Mouse (Mus musculus) lung, postnatal 4 days (tissue): ENCODE data around the gene Syngr3.
"Not testable (repeated sequence)": the region's sequence is repeated elsewhere in the genome, so short reads cannot be mapped to it uniquely, and the experiment has no call there.

Experiments
- DNase-seq, 2 experiments: peaks; one replicate each; pipeline ENCODE4 v3.0.0; 2021

Syngr3 gene

DNA sequence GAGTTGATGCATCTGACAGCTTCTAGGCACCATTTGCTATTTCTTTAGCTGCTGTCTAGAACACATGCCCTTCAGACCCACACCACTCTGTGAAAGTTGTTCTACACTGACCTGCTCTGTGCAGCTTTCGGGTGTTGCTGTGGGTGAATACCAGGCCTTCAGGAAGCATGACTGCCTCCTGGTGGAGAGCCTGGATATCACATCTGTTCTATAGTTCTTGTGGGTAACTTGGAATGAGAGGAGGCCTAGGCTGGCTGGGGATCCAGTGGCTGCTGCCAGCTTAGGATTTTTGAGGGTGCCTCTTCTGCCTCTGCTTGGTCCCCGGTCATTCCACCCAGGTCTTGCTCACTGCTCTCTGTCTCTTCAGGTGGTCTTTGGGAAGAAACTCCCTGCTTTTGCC lies 13.6 kb downstream of the Syngr3 start:
- peak in 1 of 2 experiments; percentile 86 for DNase-seq

DNA sequence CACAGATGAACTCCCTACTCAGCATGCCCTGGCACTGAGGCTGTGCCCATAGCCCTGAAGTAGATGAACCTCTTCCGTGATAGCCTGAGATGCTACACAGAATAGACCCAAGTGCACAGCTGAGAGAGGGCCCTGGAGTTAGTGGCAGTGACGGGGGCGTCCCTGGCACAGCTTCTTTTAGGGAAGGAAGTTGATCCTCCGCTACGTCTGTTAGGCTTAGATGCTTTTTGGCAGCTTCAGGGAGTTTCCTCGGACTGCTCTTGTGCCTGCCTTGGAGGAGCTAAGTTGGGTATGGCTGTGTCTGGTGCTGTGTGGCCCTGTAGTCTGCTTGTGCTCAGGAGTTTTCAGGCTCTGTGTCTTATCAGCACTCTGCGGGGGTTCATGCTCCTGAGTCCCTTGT lies 15.5 kb downstream of the Syngr3 start:
- DNase-seq: no peak

DNA sequence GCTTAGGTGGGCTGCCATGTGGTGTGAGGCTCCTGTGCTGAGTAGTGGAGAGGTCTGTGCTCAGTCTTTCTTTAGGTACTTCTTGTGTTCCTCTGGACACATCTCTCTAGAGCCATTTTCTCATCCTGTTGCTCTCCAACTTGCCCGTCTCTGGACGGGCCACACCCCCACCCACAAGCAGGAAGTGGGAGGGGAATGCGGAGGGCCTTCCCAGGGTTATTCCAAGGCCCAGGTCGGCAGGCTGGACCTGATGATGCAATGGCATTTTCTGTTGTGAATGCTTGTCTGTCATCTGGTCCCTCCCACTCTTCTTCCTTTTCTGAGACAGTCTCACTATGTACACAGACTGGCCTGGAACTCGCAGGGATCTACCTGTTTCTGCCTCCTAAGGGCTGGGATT lies 17.6 kb downstream of the Syngr3 start:
- peak; percentile 74 to 80 for DNase-seq

DNA sequence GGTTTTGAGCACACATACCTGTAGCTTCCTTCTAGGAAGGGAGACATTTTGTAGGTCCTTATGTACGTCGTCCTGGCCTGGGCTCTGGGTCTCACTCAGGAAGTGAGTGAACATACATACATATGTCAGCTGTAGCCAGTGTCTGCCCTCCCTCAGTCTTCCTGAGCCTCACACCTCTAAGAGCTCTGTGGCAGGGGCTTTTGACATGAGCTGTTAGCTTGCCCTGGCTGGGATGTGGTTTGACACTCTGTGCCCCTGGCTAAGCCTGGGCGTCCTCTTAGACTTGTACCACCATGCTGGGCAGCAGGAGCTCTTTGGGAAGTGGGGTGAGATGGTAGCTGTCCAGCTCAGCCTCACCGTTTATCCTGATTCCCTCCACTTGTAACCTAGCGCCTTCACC lies 18.4 kb downstream of the Syngr3 start:
- DNase-seq: no peak

DNA sequence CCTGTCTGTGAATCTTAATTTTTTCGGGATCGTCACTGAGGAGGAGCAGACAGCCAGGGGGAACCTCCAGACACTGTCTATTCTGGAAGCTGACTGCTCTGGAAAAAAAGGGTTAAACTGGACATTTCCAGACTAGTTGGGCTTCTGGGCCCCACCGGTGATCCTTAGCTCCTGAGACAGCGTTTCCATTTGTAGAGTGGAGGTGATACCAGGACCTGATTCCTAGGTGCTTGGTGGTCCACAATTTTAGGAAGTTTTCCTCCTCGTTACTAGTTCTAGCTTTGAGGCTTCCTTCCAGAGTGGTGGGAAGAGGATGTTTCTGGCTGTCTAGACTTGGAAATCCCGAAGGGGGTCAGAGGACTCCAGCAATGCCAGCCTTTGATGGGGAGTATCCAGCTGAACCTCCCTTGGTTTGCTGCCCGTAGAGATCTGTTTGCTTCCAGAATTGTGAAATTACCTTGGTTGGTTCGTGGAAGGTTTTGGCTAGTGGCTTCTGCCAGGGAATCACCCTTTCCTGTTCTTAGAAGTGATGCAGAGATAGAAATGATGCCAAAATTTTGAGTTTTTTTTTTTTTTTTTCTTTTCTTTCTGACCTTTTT lies 19.4 kb downstream of the Syngr3 start:
- DNase-seq: no peak

DNA sequence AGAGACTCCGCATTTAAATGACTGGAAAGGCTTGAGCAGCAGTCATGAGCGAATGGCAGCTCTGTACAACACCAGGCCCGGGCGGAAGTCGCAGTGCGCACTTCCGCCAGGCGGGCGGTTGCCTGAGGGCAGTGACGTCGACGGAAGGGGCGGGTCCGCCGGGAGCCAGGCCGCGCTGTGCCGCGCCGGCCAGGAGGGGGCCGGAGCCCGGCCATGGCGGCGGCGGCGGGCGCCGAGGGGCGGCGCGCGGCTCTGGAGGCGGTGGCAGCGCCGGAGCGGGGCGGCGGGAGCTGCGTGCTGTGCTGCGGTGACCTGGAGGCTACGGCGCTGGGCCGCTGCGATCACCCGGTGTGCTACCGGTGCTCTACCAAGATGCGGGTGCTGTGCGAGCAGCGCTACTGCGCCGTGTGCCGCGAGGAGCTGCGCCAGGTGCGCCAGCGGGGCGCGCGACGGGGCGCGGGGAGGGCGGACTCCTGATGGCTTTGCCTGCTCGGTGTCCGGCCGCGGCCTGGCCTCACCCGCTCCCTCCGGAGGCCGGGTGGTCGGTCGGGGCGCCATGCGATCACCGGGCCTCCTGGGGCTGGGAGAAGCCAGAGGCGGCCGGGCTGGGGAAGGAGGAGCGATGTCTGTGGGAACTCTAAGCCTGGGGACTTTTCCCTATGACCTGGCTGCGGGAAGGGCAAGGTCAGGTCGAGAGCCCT lies 20.1 kb downstream of the Syngr3 start, which contains the start of gene Zfp598:
Zfp598 (plus strand) TSS at position 143 of the 701 bp plus-strand sequence.
- DNase-seq: peak; percentile 97

DNA sequence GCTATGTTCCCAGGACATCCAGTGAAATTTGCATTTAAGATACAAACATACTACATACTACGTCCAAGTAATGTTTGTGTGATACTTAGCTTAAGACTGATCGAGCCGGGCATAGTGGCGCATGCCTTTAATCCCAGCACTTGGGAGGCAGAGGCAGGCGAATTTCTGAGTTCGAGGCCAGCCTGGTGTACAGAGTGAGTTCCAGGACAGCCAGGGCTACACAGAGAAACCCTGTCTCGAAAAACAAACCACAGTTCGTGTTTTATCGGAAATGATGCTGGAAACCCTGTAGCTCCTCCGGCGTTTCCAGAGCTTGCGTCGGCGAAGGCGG lies 20.6 kb downstream of the Syngr3 start:
- not testable (repeated sequence) for DNase-seq

DNA sequence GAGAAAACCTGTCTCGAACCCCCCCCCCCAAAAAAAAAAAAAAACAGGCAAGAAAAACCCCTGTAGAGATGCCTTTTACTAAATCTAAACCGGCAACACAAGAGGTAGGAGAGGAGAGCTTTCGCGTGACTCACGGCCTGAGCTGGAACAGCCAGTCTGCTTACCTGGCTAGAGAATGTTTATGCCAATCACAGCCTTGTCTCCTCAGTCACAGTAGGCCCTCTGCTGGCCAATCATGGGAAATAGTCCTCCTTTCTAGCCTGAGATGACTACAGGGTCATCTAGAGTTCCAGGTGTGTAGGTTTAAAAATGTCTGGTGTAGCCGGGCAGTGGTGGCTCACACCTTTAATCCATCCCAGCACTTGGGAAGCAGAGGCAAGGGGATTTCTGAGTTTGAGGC lies 22.3 kb downstream of the Syngr3 start:
- DNase-seq: peak; percentile 70 to 79

DNA sequence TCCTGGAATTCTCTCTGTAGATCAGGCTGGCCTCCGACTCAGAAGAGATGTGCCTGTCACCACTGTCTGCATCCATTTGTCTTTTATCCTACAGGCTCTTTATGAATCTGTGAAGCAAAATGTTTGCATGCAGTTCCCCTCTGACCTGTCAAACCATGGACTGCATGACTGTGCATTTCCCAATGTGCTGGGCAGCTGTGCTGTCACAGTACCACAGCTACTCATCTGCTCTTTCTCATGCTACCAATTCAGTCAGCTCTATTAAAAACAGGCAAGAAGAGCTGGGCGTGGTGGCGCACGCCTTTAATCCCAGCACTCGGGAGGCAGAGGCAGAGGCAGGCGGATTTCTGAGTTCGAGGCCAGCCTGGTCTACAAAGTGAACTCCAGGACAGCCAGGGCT lies 22.7 kb downstream of the Syngr3 start:
- peak in 1 of 2 experiments; percentile 20 for DNase-seq

DNA sequence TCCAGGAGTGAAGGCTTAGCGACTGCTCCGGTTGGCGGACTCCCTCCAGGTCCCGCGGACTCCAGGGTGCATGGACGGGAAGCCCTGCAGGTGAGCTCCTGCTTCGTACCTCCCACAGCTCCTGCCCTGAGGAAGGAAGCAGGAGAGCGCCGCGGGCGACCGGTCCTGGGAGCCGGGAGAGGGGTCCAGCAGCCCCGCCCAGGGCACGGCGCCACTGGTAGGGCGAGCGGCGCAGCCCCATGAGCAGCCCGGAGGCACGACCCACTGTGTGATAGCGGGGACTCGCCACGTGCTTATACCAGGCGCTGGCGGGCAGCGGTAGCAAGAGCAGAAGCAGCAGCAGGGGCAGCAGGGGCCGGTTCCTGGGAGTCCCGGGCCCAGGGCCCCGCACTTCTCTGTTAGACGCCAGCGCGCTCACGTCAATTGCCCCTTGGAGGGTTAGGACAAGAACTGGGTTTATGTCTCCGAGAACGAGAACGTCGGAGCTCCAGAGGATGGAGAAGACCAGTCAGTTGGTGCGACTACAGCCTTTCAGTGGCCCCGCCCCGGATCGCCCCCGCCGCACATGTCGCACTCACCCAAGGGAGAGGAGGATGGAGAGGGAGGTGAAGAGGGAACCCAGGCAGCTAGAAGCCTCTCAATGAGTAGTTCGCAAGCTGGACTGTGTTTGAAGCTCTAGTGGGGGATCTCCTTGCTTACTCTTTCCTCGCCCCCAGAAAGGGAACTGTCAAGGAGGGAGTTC lies 31.6 kb downstream of the Syngr3 start, which contains the start of gene Npw:
Npw (minus strand) TSS at position 441 of the 742 bp plus-strand sequence.
- DNase-seq: peak; percentile 48 to 55

DNA sequence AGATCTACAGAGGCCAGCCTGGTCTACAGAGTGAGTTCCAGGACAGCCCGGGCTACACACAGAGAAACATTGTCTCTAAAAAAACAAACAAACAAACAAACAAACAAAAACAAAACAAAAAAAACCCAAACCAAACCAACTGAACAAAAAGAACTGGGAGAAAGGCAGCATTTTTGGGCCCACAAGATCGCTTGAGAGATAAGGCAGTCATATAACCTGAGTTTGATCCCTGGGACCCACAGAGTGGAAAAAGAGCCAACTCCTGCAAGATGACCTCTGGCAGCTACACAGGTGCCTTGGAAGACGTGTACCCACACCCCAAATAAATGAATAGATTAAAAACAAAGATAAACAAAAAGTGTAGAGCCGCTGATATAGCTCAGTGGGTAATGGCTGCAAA lies 34.8 kb downstream of the Syngr3 start:
- no peak for DNase-seq

DNA sequence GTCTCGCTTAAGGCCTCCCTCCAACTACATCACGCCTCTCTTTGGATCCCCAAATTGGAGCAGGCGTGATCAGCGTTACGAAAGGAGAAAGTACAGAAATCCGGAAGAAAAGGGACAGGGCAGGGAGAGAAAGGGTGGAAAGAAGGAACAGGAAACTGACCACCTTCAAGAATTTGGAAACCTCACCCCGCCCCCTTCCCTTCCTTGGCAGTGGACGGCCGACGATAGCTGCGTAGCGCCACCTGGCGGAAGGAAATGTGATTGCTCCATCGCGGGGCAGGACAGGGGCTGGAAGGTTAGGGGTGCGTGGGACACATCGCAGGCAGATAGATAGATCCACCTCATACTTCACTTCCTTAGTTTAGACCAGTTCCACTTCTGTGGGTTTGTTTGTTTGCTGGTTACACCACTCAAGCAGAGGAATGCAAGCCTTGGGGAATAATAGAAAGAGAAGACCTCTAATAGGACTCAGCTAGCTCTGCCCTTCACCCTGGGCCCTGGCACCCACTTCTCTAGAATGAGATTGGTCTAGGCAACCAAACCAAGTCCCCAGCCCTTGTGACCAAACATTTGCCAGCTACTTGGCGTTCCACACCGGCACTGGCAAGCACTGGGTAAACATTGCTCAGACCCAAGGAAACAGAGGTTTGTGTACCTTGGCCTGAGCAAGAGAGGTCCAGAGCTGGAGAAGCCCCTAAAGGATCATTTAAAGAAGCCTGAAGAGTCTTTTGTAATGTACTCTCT lies 35.6 kb downstream of the Syngr3 start:
- peak; percentile 84 to 90 for DNase-seq

DNA sequence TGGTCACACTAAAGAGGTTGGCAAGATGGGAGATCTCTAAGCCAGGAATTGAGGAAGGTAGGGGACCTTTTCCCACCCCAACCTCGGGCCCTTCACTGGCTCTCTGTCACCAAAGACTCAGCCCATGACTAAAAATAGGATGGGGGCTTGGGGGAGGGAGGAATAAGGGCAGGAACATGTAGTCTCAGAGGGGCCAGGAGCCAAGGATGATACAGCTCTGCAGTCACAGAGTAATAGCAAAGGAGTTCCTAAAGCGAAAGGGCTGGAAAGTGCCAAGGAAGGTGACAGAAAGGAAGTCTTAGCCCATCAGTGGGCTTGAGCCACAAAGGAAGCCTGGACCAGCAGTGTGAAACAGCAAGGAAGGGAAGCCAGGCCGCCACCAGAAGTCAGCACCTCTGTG lies 37.9 kb downstream of the Syngr3 start:
- peak in 1 of 2 experiments; percentile 18 for DNase-seq

DNA sequence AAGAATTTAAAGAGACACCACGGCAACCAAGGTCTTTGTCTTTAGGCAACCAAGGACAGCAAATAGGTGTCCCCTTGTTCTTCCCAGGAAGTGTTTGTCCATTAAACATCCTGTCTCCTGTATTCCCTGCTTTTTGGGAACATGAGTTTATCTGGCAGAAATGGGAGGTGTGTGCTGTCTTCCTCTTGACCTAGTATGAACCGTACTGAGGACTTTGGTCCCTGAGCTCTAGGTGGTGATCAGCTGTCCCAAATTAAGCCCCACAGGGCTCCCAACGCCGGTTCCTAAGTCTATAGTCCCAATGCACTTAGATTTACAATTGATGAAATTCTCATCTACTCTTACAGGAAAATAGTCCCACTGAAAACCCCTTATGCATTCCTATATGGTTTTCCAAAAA lies 39.0 kb downstream of the Syngr3 start:
- DNase-seq: no peak

DNA sequence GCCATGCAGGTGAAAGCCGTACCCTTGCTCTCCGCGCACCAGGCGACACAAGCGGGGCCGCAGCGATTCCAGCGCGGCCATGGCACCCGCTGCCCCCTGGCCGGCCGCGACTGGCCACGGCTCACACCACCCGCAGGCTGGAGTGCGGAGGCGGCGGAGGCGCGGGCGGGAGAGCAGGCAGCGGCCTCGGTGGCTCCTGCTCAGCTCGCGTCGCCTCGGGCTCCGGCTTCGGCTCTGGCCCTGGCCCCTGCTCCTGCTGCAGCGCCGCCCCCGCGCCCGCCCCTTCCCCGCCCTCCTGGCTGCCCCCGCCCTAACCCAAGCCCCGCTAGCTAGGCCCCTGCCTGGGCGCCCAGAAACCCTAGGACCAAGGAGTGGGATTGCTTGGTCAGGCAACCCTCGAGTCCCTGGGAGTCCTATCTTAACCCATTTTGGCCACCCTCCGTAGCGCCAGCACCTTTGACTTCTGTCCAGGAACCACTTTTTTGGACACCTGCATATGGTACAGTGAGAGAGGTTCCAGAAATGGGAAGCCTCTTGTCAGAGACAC lies 39.6 kb downstream of the Syngr3 start, which contains the start of gene Slc9a3r2:
Slc9a3r2 (minus strand) TSS at position 258 of the 547 bp plus-strand sequence.
- peak; percentile 70 to 82 for DNase-seq

DNA sequence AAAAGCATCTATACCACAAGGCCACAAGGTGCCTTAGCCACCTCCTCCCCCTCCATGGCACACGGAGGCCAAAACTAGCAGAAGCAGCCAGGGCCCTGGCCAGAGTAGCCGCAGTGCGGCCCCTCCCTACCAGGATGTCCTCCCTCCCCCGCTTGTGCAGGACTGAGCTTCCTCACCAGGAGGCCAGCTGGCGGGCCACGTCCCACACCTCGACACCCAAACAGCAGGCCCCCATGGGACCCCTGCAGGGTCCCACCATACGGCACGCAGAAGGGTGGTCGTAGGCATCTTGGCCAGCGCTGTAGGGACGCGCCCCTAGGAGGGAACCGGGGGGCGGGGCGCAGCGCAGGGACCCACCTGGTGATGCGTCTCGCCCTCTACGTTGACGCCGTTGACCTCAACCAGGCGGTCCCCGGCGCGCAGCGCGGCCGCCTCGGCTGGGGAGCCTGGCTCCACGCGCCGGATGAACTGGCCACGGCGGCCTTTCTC lies 40.1 kb downstream of the Syngr3 start:
- peak; percentile 75 to 79 for DNase-seq

DNA sequence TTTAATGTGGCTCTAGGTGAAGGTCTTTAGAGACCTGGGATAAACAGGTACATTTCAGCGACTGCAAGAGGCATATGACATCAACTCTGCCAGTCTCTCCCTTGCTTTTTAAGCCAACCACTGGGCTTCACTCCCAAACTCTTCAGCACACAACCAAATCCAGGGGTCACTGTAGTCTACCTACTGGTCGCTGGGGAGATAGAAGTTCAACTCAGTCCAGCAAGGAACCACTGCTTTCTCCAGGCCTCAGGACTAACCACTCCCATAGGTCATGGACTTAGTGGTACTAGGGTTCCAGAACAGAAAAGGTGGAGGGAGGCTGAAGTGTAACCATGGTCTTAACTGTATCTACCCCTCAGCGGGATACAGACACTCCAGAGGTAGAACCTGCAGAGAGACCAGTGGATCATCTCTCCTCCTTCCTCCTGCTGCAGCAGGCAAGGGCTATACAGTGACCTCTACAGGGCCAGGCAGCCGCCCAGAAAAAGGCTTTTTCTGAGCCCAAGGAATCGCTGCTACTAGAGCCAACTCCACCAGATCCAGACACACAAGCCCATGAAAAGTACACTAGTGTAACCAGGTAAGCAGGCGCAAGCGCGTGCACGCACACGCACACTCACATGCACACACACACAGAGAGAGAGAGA lies 40.9 kb downstream of the Syngr3 start:
- DNase-seq: no peak

DNA sequence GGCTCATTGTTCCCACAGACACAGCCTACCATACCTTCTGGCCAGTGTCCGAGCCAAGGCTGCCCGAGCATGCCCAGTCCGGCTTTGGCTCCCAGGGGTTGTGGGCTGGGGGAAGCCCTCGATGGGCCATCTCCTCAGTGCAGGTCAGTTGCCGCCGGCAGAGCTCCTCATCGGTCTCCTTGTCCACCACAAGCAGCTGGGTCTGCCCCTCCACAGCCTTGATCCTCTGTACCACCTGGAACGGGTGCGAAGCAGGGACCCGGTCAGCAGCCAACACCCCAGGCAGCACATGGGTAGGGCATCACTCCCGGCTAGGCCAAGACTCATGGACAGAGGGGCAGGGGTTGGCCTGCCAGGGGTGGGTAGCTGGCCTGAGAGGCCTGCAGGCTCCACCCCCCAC lies 42.3 kb downstream of the Syngr3 start:
- DNase-seq: peak; percentile 51 to 64

DNA sequence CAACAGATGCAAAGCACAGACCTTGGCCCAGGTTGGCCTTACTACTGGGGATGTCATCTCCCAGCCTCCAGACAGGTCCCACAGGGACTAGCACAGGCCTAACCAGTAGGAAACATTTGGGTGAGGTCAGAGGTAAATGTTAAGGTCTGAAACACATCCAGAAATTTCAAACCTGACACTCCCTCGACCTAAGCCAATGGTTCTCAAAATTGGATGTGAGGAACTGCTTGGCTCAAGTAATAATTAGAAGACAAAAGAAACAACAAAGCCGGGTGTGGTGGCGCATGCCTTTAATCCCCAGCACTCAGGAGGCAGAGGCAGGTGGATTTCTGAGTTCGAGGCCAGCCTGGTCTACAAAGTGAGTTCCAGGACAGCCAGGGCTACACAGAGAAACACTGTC lies 43.4 kb downstream of the Syngr3 start:
- no peak for DNase-seq

DNA sequence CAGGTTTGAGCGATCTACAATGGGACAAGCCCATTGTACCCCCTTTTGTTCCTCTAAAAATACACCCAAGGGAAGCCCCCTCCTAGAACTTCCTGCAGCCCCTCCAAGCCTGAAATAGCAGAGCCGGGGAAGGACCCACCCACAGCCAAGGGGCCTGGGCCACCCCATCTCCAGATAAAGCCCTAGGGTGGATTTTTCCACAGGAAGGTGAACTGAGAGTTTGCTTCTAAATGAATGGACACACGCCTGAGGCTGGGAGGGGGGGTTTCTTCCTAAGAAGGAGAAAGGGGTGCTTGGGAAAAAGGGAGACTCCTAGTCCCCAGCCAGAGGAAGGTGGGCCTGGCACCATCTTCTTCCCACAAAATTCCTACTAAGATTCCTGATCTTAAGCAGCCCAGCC lies 43.8 kb downstream of the Syngr3 start:
- no peak for DNase-seq

DNA sequence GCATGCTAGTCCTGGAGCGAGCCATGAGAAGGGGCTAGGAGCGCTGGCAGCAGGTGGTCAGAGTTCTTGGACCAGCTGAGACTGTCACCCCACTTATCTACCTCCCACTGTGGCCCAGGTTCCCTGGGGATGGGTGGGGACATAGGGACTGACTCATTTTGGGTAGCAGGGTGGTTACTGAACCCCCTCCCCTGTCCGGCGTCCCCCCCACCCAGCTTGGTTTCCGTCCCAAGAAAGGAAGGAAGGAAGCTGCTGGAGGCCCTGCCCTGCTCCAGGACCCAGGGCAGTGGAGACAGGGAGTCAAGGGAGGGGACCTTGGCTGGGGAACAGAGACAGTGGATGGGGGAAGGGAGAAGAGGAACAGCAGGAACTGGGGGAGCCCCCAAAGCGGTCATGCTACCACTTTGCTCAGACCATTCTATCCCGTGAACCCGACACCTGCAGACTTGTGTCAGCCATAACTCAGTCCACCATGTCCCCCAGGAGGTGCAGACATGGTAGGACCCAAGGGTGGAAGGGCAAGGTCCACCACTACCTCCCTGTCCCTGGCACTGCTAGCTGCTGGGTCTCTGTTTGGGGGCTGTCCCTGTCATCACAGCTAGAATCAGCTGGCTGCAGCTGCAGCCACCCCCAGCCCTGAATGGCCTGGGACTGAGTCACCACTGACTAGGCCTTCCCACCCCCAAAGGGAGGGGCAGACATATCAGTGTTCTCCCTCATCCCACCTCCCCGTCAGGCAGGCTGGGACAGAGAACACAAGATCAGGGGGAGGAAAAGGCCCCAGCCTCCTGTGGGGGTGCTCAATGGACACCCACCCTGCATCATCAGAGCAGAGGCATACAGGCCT lies 44.7 kb downstream of the Syngr3 start:
- DNase-seq: peak; percentile 64 to 81
